Mouse (Mus musculus) megakaryocyte, embryonic 14.5 days (primary cell): Measurements from ENCODE around the gene Urb2. TPM values are rescaled to one million over a fixed set of nuclear protein-coding genes. Genes with fewer than 3 reads are reported as not detected.

Source experiments
- H3K27me3 ChIP-seq: replicated peaks from 2 replicates; pipeline ENCODE3; 2012; ENCODE audit warnings: inconsistent platforms
- H3K36me3 ChIP-seq: replicated peaks from 2 replicates; pipeline ENCODE3; 2012; ENCODE audit warnings: low read length, inconsistent platforms, mixed read lengths
- H3K4me1 ChIP-seq: 2 replicates; pipeline ENCODE4 v1.6.1; 2012; ENCODE audit warnings: inconsistent platforms
- H3K4me3 ChIP-seq: replicated peaks from 2 replicates; pipeline ENCODE3; 2012; ENCODE audit warnings: moderate library complexity, mild to moderate bottlenecking, inconsistent platforms
- H3K9me3 ChIP-seq: 2 replicates; pipeline ENCODE4 v1.6.1; 2012; ENCODE audit warnings: inconsistent platforms
- FLI1 ChIP-seq: IDR thresholded peaks from 2 replicates; pipeline ENCODE4 v1.6.1; 2012; ENCODE audit warnings: low read length, inconsistent platforms, mixed read lengths
- GATA1 ChIP-seq: IDR thresholded peaks from 3 replicates; pipeline ENCODE4 v1.6.1; 2012; ENCODE audit warnings: mixed read lengths, low read length, inconsistent platforms, borderline replicate concordance
- polyA plus RNA-seq: library from polyadenylated mRNA; stranded (reverse); fragments of >175 nt; gene quantifications from 2 replicates; pipeline ENCODE4 v1.2.3, GENCODE M21; 2012; ENCODE audit warnings: low replicate concordance; ENCODE audit not compliant: insufficient read depth

The Urb2 gene
- polyA plus RNA-seq, 1 experiment: 0.92 TPM

DNA sequence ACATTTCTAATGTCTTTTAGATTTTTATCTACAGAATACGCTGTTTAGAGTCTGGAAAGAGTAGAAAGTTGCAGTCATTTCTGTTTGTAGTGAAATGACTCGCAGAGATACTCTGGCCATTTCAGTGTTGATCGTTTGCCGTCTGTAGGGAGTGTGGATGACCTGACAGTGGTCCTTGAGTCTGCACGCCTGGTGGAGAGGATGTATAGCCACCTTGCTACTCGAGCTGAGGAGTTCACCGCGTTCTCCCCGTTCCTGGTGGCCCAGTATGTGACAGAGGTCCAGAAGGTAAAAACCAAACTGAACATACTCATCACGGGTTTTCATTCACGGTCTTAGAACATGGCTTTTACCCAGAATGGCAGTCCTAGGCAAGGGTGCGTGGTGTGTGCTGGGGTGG, 23.6 kb downstream of the Urb2 start:
- H3K4me1 ChIP-seq: peaks cover 11% of the 10 kb centered on the region
- H3K27me3 ChIP-seq: no peaks in the 10 kb centered on the region
- H3K4me3 ChIP-seq: no peak overlapping the region
- H3K36me3 ChIP-seq: peaks cover 82% of the 10 kb centered on the region
- no peaks in the 10 kb centered on the region for H3K9me3 ChIP-seq
- no peak for TF ChIP-seq GATA1
- TF ChIP-seq FLI1: no peak

DNA sequence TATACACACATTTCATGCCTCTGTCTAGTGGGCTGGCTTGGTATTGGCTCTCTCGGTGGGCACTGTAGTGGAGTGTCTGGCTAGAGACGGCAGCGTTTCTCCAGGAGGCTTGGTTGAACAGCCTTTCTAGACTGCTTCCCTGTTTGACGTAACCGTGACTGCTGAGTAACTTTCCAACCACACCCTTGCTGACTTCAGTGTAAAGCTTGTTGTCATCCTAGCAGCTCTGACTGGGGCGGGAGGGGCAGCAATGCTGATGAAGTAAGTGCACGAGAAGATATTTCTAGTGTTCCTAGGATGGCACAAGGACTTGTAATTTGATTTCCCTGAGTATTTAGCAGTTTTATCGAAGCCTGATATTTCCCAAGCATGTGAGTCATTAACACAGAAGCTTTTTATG, 24.5 kb downstream of the Urb2 start:
- TF ChIP-seq FLI1 (no peak), GATA1 (no peak)
- Histone ChIP-seq H3K27me3 (no peaks in the 10 kb centered on the region), H3K9me3 (no peaks in the 10 kb centered on the region), H3K4me3 (peak overlapping the region; percentile 65), H3K36me3 (peaks cover 81% of the 10 kb centered on the region), H3K4me1 (peaks cover 11% of the 10 kb centered on the region)

DNA sequence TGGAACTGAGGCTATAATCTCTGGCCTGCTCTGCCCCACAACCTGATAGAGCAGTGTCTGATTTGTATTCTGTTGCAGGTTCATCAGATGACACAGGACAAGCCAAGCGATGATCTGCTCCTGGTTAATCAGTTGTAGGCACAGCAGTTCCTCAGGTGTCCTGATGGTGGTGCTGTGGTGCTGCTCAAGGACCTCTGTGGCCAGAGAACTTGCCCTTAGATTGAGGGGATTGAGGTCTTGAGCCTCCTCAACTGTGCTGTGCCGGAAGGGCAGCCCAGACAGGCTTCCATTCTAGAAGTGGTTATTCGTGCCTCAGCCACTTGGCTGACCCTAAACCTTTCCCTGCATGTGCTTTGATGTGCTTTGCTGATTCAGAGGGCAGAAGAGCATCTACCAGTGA, 30.8 kb downstream of the Urb2 start:
- H3K9me3 ChIP-seq: no peaks in the 10 kb centered on the region
- peaks cover 19% of the 10 kb centered on the region for H3K4me1 ChIP-seq
- TF ChIP-seq GATA1: no peak
- TF ChIP-seq FLI1: no peak
- peaks cover 19% of the 10 kb centered on the region for H3K27me3 ChIP-seq
- peaks cover 27% of the 10 kb centered on the region for H3K36me3 ChIP-seq
- H3K4me3 ChIP-seq: no peak overlapping the region

DNA sequence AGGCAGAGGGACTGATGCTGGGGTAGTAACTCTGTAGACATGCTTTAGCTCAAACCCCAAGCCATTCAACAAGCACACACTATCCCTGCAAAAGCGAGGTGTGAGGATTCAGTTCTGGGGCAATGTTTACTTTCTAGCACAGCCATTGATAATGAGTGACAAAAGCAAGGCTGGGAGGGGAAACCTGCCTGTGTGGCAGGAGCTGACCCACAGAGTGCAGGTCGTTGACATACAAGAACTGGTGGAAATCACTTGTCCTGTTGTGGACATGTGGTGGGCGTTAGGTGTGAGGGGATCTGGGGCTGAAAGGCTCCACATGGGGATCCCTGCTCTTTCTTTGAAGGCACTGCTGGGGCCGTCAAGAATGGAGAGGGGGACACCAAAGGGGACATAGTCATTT, 31.3 kb downstream of the Urb2 start:
- Histone ChIP-seq H3K9me3 (no peaks in the 10 kb centered on the region), H3K4me1 (peaks cover 22% of the 10 kb centered on the region), H3K36me3 (peaks cover 23% of the 10 kb centered on the region), H3K27me3 (peaks cover 22% of the 10 kb centered on the region), H3K4me3 (no peak overlapping the region)
- TF ChIP-seq GATA1 (no peak), FLI1 (no peak)

DNA sequence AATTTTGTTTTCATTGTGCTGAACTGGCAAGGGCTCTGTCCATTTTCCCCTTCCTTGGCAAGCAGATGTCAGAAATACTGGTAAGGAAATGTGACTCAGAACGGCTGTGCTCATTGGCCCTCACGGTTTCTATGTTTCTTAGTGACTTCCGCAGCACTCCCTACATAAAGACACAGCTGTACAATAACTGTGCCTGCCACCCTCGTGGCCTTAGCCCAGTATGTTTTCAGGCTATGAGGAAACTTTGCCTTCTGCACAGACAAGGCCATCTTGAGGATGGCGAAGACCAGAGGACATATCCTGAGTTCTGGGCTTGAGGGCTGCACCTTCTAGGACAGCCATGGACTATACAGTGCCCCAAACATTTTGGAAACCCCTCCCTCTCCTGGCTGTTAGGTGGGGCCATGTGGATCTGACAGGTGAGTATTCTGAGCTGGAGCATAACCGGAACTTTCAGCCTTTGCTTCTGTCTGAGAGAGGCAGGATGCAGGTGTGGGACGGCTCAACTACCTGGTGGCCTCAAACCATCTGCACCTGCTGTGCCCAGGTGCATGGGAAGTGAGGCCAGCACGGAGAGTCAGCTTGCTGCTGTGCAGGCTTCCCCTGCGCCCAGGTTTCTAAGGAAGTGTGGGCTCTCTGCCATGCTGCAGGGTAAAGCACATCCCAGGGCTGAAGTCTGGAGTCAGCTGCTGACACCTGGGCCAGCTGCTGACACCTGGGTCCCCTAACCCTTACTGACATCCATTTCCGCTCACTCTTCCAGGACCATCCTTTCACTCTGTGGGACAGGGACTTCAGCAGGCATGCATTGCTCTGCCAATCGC, 35.7 kb downstream of the Urb2 start:
- Histone ChIP-seq H3K27me3 (peaks cover 24% of the 10 kb centered on the region), H3K4me3 (no peak overlapping the region), H3K9me3 (no peaks in the 10 kb centered on the region), H3K4me1 (peaks cover 20% of the 10 kb centered on the region), H3K36me3 (no peaks in the 10 kb centered on the region)
- no peak for TF ChIP-seq FLI1
- TF ChIP-seq GATA1: no peak

DNA sequence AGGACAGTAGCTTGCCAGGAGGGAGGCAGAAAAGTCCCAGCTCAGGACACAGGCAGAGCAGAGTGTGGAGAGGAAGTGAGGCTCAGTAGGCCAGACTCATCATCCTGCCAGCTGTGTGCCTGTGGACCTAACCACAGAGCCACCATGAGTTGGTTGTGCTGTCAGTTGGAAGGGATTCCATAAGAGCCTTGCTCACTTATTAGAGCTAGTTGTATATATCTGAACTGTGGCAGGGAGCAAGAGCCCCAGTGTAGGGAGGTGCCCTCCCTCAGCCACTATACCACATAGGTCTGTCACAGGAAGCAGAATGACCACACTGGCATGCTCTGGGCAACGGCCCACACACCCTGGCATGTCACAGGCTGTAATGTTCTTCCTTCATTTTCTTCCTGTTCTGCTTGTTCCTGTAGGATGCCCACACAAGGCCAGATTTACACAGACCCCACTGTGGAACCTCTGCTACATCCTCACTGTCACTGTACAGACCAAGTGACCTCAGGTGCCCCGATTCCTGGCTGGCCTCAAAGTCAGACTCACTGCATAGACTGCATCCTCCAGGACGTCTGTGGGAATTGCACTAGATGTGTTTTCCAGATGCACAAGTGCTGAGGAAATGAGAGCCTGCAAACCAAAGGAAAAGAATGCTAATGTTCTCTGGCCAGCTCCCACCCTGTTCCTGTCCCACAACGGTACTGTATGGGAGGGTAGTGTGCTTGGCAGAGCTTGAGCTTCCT, 45.2 kb downstream of the Urb2 start:
- H3K27me3 ChIP-seq: peaks cover 2% of the 10 kb centered on the region
- 0 out of 2 replicates have a peak, but pooled peaks cover 3% of the 10 kb centered on the region for H3K9me3 ChIP-seq
- TF ChIP-seq GATA1 (no peak), FLI1 (no peak)
- no peaks in the 10 kb centered on the region for H3K36me3 ChIP-seq
- peaks cover 73% of the 10 kb centered on the region for H3K4me1 ChIP-seq
- H3K4me3 ChIP-seq: peak overlapping the region; percentile 72

DNA sequence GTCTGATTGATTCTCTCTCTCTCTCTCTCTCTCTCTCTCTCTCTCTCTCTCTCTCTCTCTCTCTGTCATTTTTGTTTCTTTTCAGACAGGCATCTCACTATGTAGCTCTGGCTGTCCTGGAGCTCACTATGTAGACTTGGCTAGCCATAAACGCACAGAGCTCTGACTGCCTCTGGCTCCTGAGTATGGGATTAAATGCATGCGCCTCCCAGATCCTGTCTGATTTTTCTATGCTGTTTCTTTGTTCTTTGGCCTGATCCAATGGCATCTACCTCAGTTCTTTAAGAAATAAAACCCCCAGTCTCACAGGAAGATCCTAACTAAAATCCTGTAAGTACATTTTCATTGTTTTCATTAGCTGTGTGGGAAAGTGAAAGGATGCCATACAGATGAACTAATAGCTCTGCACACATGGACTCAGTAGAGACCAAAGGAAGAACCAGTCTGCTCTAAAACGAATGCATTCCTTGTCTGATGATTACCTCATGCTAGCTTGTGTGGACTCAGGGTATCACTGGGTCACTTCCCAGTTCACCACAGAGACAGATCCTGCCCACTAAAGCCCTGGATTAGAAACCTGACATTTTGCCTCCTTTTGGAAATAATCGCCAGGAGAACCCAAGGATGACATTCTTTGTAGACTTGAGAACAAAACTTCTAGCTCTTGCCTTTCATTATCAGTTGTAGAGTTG, 45.9 kb downstream of the Urb2 start:
- Histone ChIP-seq H3K36me3 (no peaks in the 10 kb centered on the region), H3K4me3 (no peak overlapping the region), H3K9me3 (0 out of 2 replicates have a peak, but pooled peaks cover 3% of the 10 kb centered on the region), H3K27me3 (peaks cover 3% of the 10 kb centered on the region), H3K4me1 (peaks cover 80% of the 10 kb centered on the region)
- TF ChIP-seq FLI1 (no peak), GATA1 (no peak)

DNA sequence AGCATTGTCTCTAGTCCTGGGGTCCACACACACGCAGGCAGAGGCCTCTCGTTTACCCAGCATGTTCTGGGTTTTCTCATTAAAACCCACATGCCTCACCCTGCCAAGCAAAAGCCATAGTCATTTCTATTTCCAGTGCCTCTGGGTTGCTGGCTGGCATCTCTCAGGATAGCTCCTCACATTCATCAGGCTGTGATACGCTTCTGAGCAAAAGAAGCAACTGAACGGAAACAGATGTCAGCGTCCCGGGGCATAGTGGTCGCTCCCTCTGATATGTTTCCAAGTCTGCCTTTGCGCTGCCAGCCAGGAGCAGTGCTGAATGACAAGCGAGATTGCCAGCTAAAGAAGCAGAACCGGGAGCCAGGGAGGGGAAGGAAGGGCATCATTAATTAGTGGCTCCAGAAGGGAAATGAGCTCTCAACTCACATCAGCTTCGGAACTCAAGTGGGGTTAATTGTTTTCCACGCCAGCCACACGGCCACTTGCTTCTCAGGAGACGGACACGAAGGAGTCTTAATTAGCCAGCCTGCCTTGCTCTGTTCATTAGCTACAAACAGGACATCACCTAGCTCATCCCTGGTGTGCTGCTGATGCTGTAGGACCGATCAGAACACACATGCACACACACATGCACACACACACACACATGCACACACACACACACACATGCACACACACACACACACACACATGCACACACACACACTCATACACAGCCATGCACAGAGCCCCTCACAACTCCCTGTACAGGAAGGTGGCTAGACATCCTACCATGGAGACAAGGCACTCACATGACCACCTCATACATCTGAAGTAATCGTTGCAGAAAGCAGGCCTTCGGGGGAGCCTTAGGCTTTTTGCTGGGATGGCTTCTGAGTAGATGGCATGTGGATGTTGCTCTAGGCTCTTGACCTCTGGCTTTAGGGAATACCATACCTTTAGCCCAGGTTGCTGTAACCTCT, 49.3 kb downstream of the Urb2 start:
- peaks cover 6% of the 10 kb centered on the region for H3K27me3 ChIP-seq
- TF ChIP-seq GATA1 (no peak), FLI1 (no peak)
- peak overlapping the region; percentile 76 for H3K4me3 ChIP-seq
- peaks cover 69% of the 10 kb centered on the region for H3K4me1 ChIP-seq
- no peaks in the 10 kb centered on the region for H3K36me3 ChIP-seq
- H3K9me3 ChIP-seq: 0 out of 2 replicates have a peak, but pooled peaks cover 8% of the 10 kb centered on the region

DNA sequence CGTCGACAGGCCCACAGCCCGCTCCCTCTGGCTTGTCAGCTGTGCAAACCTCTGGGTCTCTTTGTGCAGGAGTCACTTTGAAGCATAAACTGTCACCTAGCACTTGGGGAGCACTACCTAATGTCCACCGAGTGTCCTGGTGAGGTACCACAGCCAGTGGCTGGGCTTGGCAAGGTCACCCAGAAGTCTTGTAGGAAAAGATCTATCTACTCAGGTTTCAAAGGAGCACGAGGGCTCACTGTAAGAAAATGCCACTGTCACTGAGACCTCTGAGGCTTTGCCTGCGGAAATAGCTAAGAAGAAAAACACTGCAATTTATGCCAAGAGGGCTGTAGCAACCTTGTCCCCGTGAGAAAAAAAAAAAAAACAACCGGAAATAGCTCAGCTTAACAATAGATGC, 54.7 kb downstream of the Urb2 start:
- Histone ChIP-seq H3K27me3 (peaks cover 8% of the 10 kb centered on the region), H3K36me3 (no peaks in the 10 kb centered on the region), H3K9me3 (0 out of 2 replicates have a peak, but pooled peaks cover 6% of the 10 kb centered on the region), H3K4me3 (no peak overlapping the region), H3K4me1 (peaks cover 67% of the 10 kb centered on the region)
- no peak for TF ChIP-seq FLI1
- TF ChIP-seq GATA1: no peak
